Mouse (Mus musculus) cerebellum, adult 2 months (tissue): ENCODE measurements at regions not wholly inside any gene's neighbourhood (a gene's known extent, or its start where the extent isn't known, plus 50 kb on each side); places are given as distances from the start of the nearest gene placed in this dataset.

Source experiments
- CTCF ChIP-seq: fragments of 200-500 bp; IDR thresholded peaks from 2 replicates; pipeline ENCODE4 v1.5.1; 2011; ENCODE audit warnings: low read depth, mild to moderate bottlenecking, control low read depth, low read length, moderate library complexity, borderline replicate concordance; ENCODE audit not compliant: insufficient read depth
- POLR2A ChIP-seq: fragments of 200-500 bp; IDR thresholded peaks from 2 replicates; pipeline ENCODE4 v1.6.1; 2011; ENCODE audit warnings: low read length, control low read depth, borderline replicate concordance; ENCODE audit not compliant: insufficient read depth

GRCm38 (mm10) chr10:112798090-112798489, 130.7 kb downstream of the Atxn7l3b start:
- TF ChIP-seq CTCF: no peak
- TF ChIP-seq POLR2A: no peak
